Mouse (Mus musculus) adrenal gland, postnatal 4 days (tissue): ENCODE results near the gene Noxred1. TPM values are rescaled to one million over a fixed set of nuclear protein-coding genes. Genes with fewer than 3 reads are reported as not detected.
"Not testable (repeated sequence)": the region's sequence is repeated elsewhere in the genome, so short reads cannot be mapped to it uniquely, and the experiment has no call there.

Source experiments
- DNase-seq, 2 experiments: peaks; one replicate each; pipeline ENCODE4 v3.0.0; 2021 to 2022; ENCODE audit warnings: low spot score in 2 of 2, mixed read lengths in 2 of 2
- total RNA-seq, 2 experiments: library from RNA; stranded (reverse); gene quantifications; 2 replicates each; pipeline ENCODE4 v1.2.3; 2021

Gene Noxred1
- total RNA-seq, 2 experiments from 2014 or later: 0.17 to 0.51 TPM

DNA sequence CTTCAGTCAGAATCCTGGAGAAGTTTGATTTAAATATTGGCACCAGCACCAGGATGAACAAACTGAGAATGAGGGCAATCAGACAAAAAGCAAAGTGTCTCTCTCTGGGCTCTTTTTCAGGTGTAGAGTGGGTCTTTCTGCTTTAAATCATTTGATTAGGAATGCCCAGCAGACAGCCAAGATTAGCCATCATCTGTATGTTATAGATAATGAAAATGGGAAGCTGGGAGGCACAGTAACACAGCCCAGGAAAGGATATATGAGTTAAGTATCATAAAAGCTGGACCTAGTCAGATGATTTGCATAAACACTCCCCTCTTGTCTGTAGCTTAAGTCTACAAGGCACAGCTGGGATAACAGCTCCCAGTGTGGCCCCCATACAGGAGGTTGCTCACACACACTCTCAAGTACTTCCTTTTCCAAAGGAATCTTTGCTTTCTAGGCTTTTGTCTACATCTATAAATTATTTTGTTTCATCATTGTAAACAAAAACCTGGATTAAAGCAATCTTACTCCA is 8.1 kb downstream of the Noxred1 start:
- no peak for DNase-seq

DNA sequence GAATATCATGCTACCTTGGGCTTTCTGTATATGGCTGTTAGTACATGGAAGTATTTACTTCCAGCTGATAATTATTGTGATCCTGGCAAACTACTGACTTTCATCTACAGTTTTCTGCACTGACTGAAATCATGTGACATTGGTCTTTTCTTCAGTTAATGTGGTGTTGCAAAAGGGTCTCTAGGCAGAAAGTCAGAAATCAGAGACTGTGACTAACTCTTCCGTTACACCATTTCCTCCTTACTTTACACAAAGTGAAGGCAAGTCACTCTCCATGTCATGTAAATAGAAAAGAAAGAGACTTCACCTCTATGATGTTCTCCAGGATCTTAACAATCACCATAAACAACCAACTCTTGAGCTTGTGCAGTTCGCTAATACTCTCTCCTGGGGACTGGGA is 8.9 kb downstream of the Noxred1 start:
- no peak for DNase-seq

DNA sequence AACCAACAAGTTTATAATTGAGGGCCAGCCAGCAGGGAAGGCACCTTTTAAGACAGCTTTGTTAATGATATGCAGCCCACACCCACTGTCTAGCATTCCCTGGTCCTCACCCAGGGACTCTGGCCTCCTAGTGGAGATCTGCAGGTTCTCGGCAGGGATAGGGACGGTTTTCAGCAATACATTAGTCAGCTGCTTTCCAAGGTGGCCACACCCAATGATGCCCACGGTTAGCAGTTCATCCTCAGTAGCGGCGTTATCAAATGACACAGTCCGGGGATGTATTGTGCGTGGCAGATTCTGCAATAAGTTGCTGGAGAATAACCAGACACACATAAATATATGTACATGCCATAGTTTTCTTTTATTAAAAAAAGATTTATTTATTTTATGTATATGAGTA is 11.7 kb downstream of the Noxred1 start:
- DNase-seq: no peak

DNA sequence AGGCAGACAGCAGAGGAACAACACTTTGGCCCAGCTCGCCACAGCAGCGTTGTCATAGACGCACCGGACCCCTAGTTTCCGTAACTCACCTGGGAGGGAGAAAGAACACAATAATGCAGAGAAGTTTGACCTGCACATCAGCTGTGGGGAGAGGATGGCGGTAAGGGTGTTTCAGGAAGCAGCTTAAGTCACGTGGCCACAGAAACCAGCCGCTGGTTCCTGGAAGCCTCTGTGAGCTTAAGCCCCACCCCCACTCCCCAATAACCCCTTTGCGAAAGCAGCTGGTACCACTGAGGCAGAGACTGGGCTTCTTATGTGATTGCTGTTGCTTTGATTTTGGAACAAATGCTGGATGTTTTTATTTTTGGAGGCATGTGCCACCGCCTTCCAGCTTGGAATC is 13.6 kb downstream of the Noxred1 start:
- DNase-seq: no peak

DNA sequence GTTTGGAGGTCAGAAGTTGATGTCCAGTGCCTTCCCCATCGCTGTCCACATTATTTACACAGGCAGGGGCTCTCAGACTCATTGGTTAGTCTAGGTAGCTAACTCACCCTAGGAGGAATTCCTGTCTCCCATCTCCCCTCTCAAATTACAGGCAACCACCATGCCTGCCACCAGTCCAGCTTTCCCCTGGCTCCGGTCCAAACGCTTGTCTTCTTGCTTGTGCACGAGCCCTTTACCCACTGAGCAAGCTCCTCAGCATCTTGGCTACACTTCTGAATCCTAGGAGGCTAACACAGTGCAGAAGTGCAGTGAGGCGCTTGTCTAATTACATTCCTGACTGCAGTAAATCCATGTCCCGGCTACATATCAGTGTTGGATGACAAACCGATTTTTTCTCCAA is 19.2 kb downstream of the Noxred1 start:
- no peak for DNase-seq

DNA sequence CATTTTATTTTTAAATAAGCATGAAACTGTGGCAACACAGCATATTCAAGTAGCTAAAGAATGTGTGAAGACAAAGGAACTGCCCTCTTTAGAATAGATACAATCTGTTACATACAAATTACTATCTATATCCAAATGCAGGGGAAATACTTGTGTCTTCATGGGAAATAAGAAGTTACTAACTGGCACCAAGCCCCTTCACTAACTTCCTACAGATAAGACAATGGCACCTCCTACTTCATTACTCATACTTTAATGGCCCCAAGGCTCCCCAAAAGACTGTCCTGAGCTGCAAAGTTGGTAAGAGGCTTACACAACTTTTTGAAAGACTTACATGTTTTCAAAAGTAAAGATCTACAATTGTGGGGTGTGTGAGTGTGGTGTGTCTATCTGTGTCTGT is 20.9 kb downstream of the Noxred1 start:
- DNase-seq: no peak

DNA sequence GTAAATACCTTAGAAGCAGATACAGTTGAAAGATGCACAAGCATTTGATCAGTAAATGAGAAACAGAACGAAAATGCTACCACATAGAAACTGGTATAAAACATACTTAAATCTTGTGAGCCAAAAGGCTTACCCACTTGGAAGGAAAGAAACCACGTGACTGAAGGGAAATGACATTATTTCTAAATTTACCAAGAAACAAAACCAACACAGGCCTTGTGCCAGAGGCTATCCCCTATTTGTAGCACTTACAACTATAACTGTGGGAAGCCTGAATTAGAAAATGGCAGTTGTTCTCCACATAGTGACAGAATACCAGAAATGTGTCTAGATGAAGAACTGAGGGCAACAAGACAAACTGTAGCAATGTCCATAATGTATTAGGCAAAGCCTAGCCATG is 22.5 kb downstream of the Noxred1 start:
- no peak for DNase-seq

DNA sequence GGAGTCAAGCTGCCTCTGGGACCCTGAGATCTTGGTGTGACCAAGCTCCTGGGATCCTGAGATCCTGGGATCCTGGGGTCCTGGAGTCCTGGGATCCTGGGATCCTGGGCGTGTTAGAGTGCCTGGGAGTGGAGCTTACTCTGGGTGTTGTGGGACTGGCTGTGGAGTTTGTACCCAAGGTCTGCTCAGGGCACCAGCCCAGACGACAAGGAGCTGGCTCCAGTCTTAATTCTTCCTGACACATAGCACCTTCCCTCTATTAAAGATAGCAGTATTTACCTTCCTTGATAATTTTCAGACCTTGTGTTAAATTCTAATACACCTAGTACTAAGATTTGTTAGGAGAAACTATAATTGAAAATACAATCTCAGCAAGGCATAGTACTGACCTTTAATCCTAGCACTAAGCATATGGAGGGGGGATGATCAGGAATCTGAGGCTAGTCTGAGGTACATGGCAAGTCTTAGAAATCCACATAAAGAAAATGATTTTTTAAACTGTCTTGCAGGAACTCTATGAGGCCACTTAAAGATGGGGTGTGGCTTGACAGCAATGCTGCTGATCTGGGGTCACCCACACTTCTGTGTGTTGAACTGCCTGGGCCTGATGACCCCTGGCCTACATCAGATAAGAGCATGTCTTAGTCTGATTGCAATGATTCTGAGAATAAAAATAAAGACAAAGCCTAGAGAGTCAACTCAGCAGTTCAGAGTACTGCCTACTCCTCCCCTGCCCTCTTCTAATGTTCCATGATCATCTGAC is 25.5 kb downstream of the Noxred1 start:
- DNase-seq: no peak

DNA sequence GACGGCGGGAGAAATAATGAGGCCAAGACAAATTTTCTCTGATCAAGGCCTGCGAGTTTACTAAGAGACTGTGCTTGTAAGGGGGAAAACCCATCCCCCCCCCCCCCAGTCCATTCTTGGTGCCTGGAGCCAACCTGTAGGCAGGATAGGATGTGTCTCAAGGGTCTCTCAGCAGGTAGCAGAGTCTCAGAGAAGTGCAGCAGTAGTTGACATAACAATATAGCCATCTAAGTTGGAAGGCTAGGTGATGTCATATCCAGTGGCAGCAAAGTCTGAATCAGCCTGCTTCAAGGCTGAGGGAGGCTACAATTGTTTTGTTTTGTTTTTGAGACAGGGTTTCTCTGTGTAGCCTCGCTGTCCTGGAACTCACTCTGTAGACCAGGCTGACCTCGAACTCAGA is 32.7 kb downstream of the Noxred1 start:
- not testable (repeated sequence) for DNase-seq

DNA sequence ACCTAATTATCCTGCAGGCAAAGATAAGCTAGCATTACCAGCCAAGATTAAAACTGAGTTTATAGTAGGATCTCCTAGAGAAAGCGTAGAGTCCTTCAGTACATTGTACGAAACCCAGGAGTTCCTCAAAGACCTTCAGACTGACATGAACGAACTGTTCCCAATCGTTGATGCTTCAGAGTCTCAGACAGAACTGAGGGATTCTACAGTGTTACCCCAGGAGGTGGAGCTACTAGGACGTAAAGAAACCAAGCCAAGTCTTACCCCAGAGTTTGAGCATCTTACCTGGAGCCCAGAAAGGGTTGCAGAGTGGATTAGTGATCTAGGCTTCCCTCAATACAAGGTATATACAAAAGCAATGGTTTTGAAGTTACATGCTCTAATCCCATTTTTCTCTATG is 36.8 kb downstream of the Noxred1 start:
- no peak for DNase-seq

DNA sequence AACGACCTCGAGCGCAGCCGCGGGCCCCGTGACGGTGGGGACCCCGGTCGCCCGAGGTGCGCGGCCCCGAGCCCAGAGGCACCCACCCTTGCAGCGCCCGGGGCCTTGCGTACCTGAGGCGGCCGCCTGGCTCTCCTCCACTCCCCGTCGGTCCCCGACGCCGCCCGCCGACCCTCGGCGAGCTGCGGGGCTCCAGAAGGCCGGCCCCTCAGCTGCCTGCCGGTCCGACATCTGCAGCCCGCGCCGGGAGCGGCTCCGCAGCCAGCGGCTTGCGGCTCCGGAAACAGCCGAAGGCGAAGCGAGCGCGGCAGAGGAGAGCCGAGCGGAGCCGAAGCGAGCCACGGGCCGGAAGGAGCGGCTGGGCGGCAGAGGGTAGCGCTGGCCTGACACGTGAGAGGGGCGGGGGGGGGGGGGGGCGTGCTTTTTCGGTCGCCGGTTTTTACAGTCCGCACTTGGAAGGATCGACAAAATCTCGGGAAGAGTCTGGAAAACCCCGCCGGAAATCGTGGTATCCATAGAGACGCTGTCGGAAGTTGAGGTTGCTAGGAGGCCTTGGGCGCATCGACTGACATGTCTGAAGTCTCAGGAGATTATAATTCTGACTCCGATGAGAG is 38.5 kb downstream of the Noxred1 start, which contains the start of gene Tmed8:
Tmed8 (minus strand) TSS at position 482 of the 614 bp plus-strand sequence.
- peak; percentile 54 to 60 for DNase-seq

DNA sequence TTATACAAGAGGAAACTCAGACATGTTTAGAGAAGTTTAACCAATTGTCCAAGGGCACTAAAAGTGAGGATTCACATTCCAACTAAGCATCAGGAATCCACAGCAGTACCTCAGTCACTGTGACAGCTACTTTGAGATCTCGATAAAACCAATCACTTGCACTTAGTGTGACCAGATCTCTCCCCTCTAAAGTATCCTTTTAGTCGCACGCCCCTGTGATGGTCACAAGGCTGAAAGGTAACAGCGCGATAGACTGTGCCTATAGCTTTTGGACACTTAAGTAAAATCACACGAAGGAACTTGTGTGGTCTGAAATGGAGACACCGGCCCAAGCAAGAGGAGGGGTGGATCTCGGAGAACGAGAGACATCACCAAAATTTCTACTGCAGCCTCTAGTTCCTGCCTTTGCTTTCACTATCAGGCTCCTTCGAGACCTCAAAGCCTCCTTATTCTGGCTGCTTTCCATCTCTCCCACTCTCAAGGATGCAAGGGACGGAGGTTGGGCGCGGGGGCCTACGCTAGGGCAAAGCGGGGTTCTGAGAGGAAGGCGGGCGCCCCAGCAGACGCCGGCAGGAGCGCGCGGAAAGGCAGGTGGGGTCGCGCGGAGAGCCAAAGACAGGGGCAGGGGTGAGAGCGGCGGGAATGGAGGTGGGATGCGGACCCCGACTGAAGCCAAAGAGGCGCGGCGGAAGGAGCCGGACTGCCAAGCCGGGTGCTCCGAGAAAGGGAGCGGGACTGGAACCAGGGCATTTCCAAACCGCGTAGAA is 39.1 kb downstream of the Noxred1 start, which contains the start of gene Samd15:
Samd15 (plus strand) TSS at position 518 of the 767 bp plus-strand sequence.
- peak; percentile 14 to 29 for DNase-seq

DNA sequence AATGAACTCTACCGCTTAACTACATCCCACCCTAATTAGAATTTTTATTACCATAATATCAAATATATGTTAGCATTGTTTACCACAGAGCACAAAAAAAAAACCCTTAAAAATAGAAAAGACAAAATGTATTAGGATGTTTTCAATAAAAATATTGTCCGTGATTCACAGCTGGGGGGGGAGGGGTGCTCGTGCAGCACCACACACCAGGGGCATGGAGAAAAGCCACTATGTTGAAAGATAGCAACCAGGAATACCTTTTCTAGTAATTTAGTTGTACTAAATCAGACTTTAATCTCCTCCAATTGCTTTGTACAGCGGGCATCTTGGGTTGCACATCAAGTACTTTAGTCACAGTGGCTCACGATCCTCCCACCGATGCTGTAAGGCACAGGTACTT is 39.7 kb downstream of the Noxred1 start:
- no peak for DNase-seq

DNA sequence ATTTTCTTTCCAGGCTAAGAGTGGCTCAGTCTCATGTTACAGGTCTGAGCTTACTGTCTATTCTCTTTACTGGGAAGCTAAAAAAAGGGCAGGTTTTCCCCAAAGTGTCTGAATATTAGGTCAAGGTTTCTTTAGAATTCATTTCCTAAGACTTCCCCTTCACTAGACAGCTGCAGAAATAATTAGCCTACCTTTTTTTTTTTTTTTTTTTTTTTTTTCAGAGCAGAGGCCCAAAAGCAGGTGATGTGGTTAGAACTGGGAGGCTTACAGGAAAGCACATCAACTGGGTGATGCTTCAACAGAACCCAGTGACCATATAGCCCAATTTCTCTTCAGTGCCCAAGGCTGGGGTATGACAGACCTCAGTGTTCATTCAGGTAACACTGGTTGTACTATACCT is 42.2 kb downstream of the Noxred1 start:
- no peak for DNase-seq

DNA sequence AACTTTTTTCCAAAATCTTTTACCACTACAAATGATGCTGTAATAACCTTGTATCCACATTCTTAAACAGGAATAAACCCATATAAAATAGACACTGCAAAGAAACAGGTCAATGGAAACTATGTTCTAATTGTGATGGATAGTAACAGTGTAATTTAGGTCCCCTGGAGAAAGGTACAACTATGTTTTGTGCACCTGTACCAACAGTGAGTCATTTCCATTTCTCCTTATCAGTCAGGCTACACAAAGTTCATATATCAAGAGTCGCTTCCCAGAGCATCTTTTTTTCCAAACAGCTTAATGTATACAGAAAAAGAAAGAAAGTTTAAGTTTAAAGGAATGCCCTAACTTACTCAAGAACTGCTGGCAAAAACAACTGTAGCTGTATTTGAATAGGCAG is 43.5 kb downstream of the Noxred1 start:
- DNase-seq: no peak

DNA sequence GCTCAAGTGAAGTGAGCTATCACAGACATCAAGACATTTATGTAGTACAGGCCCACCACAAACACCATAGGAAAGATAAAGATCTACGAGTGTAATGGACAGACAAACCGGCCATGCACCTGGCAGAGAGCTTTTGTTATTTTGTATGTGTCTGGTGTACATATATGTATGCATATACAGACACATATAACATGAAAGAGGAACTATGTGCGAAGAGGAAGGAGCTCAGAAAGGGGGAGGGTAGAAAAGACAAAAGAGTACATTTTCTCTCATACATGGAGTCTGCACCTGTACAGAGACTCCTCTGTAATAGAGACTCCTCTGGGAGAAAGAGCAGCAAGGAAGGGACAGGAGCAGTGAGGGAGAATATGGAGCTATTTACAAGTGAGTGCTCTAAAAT is 45.5 kb downstream of the Noxred1 start:
- no peak for DNase-seq

DNA sequence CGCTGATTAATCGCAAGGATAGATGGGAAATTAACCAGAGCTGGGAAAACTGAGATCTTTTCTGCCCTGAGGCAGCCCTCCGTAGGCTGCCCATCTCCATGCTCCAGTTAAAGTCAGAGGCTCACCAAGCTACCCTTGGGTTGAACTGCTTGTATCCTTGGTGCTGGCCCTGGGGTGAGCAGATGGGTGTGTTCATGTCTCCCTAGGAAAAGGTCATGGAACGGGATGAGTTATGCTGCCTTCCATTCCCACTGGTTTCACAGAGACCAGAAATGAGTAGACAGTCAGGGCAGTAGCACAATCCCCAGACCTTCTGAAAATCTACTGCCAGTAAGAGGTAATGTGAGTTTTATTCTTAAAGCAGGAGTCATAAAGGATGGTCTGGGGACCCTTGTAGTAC is 60.9 kb downstream of the Noxred1 start:
- DNase-seq: peak in 1 of 2 experiments; percentile 19

DNA sequence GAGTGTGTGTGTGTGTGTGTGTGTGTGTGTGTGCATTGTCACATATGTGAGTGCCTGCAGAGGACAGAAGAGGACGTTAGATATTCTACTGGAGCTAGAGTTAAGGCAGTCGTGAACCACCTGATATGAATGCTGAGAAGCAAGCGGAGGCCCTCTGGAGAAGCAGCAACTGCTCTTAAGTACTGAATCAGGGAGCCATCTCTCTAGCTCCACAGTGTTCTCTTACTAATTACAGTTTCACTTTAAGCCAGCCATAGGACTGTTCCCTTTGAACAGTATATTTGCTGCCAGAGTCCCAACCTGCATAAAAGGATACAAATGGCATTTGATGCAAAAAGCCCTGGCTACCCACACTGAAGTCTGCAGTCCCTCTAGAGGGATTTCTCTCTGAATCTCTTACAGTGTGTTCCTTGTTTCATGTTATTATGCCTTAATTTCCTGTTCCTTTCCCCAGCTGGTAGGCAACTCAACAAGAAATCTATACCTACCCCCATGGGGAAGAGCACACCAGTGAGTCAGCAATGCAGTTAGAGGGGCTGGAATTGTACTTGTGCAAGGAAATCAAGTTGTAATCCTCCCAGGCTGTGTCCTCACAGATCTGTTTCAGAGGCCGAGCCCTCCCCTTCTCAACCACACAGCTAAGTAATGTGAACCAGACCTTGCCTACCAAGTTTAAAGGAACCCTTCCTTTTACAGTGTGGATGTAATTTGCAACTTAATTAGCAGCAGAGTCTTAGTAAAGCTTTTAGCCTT is 63.2 kb downstream of the Noxred1 start:
- no peak for DNase-seq
